Mouse (Mus musculus): ENCODE results near the gene Fthl17c. TPM values are rescaled to one million over a fixed set of nuclear protein-coding genes. Genes with fewer than 3 reads are reported as not detected.

Fthl17c gene
- polyA plus RNA-seq, 2 experiments: not detected

- TF ChIP-seq POLR2A (IDR thresholded peaks at IDR 0.05; ENCODE audit: borderline replicate concordance, extremely low read depth, insufficient read depth, insufficient read length): no peak
- Histone ChIP-seq H3K36me3 (ENCODE audit: control insufficient read depth, insufficient read depth, low read length) (no peaks in the 10 kb centered on the region), H3K9me3 (ENCODE audit: control insufficient read depth, low read length) (no peaks in the 10 kb centered on the region), H3K4me2 (replicated peaks; ENCODE audit: low read depth, low read length, severe bottlenecking) (no peak overlapping the region), H3K27me3 (ENCODE audit: control insufficient read depth, insufficient read depth, low read length) (no peaks in the 10 kb centered on the region), H3K4me3 (replicated peaks; ENCODE audit: low read length) (no peak overlapping the region), H3K4me1 (ENCODE audit: control insufficient read depth, insufficient read depth, low read length) (no peaks in the 10 kb centered on the region), H3K27ac (replicated peaks; ENCODE audit: low read depth, low read length) (no peak overlapping the region), H3K9ac (ENCODE audit: low read depth, low read length, severe bottlenecking) (no peak overlapping the region)
- ATAC-seq (ENCODE audit: low FRiP score, low read depth) (no peak), DNase-seq (ENCODE audit: low spot score) (no peak)
- WGBS: 86% methylated on average over 8 of the region's 8 CpGs
Measured at GRCm38 (mm10) chrX:8944041-8944440, 32.3 kb downstream of the Fthl17c start.

- DNase-seq (ENCODE audit: low spot score): peak; percentile 9
- no peaks in the 10 kb centered on the region for H3K4me1 ChIP-seq (ENCODE audit: control insufficient read depth, insufficient read depth, low read length)
- no peak overlapping the region for H3K27ac ChIP-seq (replicated peaks; ENCODE audit: low read depth, low read length)
- no peak overlapping the region for H3K4me3 ChIP-seq (replicated peaks; ENCODE audit: low read length)
- H3K9me3 ChIP-seq (ENCODE audit: control insufficient read depth, low read length): no peaks in the 10 kb centered on the region
- no peak overlapping the region for H3K4me2 ChIP-seq (replicated peaks; ENCODE audit: low read depth, low read length, severe bottlenecking)
- WGBS: 29% methylated on average over 4 of the region's 4 CpGs
- no peaks in the 10 kb centered on the region for H3K36me3 ChIP-seq (ENCODE audit: control insufficient read depth, insufficient read depth, low read length)
- no peak overlapping the region for H3K9ac ChIP-seq (ENCODE audit: low read depth, low read length, severe bottlenecking)
- no peak for TF ChIP-seq POLR2A (IDR thresholded peaks at IDR 0.05; ENCODE audit: borderline replicate concordance, extremely low read depth, insufficient read depth, insufficient read length)
- H3K27me3 ChIP-seq (ENCODE audit: control insufficient read depth, insufficient read depth, low read length): no peaks in the 10 kb centered on the region
- ATAC-seq (ENCODE audit: low FRiP score, low read depth): no peak
Measured at GRCm38 (mm10) chrX:8927308-8927707, 49.1 kb downstream of the Fthl17c start.

Other genes with a start within 250 kb of the Fthl17c start
- gene Ssx9, start 228.1 kb downstream of the Fthl17c start, polyA plus RNA-seq (2012; rRNA removed): not detected in 2 replicates
- gene Ssx9, start 228.1 kb downstream of the Fthl17c start, polyA plus RNA-seq (2014; fragmentation: Nextera tagmentation; extraction: Ambion mirVana): not detected in 2 replicates
- not detected in 2 replicates for gene Ssxb5, start 172.9 kb downstream of the Fthl17c start, polyA plus RNA-seq (2012; rRNA removed)
- gene Ssxb5, start 172.9 kb downstream of the Fthl17c start, polyA plus RNA-seq (2014; fragmentation: Nextera tagmentation; extraction: Ambion mirVana): not detected in 2 replicates
- gene Gm6592, start 132.6 kb downstream of the Fthl17c start, polyA plus RNA-seq (2012; rRNA removed): not detected in 2 replicates
- gene Gm6592, start 132.6 kb downstream of the Fthl17c start, polyA plus RNA-seq (2014; fragmentation: Nextera tagmentation; extraction: Ambion mirVana): not detected in 2 replicates
- not detected in 2 replicates for gene Gm5751, start 102.3 kb downstream of the Fthl17c start, polyA plus RNA-seq (2012; rRNA removed)
- not detected in 2 replicates for gene Gm5751, start 102.3 kb downstream of the Fthl17c start, polyA plus RNA-seq (2014; fragmentation: Nextera tagmentation; extraction: Ambion mirVana)
- gene B630019K06Rik, start 84.2 kb downstream of the Fthl17c start, polyA plus RNA-seq (2012; rRNA removed): 6.9 and 9.7 TPM in 2 replicates
- gene B630019K06Rik, start 84.2 kb downstream of the Fthl17c start, polyA plus RNA-seq (2014; fragmentation: Nextera tagmentation; extraction: Ambion mirVana): 5.6 and 7.4 TPM in 2 replicates
- not detected in 2 replicates for gene Fthl17b, start 13.6 kb downstream of the Fthl17c start, polyA plus RNA-seq (2012; rRNA removed)
- gene Fthl17b, start 13.6 kb downstream of the Fthl17c start, polyA plus RNA-seq (2014; fragmentation: Nextera tagmentation; extraction: Ambion mirVana): not detected in 2 replicates
- not detected in 2 replicates for gene Fthl17d, start 10.2 kb upstream of the Fthl17c start, polyA plus RNA-seq (2012; rRNA removed)
- gene Fthl17d, start 10.2 kb upstream of the Fthl17c start, polyA plus RNA-seq (2014; fragmentation: Nextera tagmentation; extraction: Ambion mirVana): not detected in 2 replicates
- gene Fthl17e, start 56.9 kb upstream of the Fthl17c start, polyA plus RNA-seq (2012; rRNA removed): not detected in 2 replicates
- not detected in 2 replicates for gene Fthl17e, start 56.9 kb upstream of the Fthl17c start, polyA plus RNA-seq (2014; fragmentation: Nextera tagmentation; extraction: Ambion mirVana)
- not detected in 2 replicates for gene Fthl17f, start 86.5 kb upstream of the Fthl17c start, polyA plus RNA-seq (2012; rRNA removed)
- gene Fthl17f, start 86.5 kb upstream of the Fthl17c start, polyA plus RNA-seq (2014; fragmentation: Nextera tagmentation; extraction: Ambion mirVana): not detected in 2 replicates
- not detected in 2 replicates for gene 4930402K13Rik, start 128.0 kb upstream of the Fthl17c start, polyA plus RNA-seq (2012; rRNA removed)
- not detected in 2 replicates for gene 4930402K13Rik, start 128.0 kb upstream of the Fthl17c start, polyA plus RNA-seq (2014; fragmentation: Nextera tagmentation; extraction: Ambion mirVana)
- 0.29 and 0.60 TPM in 2 replicates for gene Lancl3, start 223.3 kb upstream of the Fthl17c start, polyA plus RNA-seq (2012; rRNA removed)
- gene Lancl3, start 223.3 kb upstream of the Fthl17c start, polyA plus RNA-seq (2014; fragmentation: Nextera tagmentation; extraction: Ambion mirVana): 0.63 and 0.93 TPM in 2 replicates

Measured in limb, embryonic 14.5 days (tissue).